Mouse (Mus musculus): ENCODE data around the gene Tmem159. TPM values are rescaled to one million over a fixed set of nuclear protein-coding genes. Genes with fewer than 3 reads are reported as not detected.

Tmem159 gene
- polyA plus RNA-seq, 2 experiments from 2014 or later, result 3.0 to 3.8 TPM

DNA sequence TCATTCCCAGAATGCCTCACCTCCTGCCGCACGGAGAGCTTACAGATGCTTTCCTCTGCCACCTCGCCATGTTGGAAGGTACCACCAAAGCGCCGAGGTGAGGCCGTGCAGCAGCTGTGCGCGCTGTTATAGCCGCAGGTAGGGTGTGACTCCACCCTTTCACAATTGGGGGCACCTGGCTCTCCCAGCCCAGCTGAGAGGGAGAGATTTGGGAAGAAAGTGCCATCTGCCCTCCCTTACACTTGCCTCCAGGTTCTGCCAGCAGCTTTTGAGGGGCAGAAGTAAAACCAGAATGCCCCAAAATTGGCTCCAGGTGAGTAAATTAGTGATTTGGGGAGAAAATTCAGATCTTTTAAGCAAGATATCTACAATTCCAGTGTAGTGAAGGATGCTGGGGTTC, 43.0 kb downstream of the Tmem159 start, which contains the start of gene Zp2:
Zp2 (minus strand) TSS at position 101 of the 400 bp plus-strand sequence.
- no peak for ATAC-seq

DNA sequence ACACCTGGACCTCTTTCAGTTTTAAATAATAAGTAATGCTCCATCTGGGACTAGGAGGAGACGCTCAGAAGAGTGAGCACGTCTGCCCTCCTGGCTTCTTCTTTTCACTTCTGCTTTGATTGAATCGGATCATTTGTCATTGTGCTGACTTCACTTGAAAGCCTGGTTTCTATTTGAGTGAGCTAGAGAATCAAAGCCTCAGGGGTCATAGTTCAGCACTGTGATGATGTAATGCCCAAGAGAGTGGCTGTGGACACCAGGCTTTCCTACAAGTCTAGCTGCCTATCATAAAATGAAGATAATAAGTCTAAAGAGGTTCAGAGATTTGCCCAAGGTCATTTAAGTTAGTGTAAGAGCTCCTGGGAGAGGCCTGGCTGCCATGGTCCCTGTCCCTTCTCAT, 48.1 kb downstream of the Tmem159 start:
- no peak for ATAC-seq

DNA sequence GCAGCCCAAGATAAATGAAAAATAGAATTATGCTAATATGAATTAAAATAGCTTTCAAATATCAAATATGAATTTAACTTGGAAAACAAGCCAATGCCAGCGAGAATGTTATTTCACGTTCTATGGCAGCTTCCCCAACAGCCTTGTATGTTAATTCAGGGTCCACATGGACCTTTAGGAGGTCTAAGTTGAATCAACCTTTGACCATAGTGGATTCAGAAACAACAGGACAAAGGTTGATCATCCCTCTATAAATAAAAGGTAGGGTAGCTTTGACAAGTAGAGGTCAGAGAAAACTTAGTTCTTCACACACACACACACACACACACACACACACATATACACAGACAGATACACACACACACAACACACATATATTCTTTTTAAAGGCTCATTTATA, 48.7 kb downstream of the Tmem159 start:
- ATAC-seq, result no peak

DNA sequence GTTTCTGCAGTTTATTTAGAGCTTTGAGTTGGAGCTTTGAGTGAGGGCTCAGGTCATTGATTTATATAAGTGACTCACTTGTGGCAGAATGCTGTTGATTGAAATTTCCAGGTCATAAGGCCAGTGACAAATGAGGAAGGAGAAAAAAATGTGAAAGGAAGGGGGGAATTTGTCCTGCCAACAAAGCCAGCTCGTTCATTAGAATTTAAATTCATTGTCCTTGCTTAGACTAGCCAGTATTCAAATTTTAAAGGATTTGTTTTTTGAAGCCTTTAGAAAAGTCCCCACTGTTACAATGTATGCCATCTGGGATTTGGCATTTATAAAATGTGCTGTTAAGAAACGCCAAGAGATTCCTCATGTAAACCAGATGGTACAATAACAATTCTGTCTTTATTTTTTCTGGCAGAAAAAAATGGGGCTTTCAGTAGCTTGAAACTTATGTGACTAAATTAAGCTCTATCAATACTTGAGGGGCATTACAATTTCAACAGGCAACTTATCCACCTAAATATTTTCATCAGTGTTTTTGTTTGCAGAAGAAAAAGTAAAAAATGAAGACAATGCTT, 54.8 kb downstream of the Tmem159 start:
- no peak for ATAC-seq

DNA sequence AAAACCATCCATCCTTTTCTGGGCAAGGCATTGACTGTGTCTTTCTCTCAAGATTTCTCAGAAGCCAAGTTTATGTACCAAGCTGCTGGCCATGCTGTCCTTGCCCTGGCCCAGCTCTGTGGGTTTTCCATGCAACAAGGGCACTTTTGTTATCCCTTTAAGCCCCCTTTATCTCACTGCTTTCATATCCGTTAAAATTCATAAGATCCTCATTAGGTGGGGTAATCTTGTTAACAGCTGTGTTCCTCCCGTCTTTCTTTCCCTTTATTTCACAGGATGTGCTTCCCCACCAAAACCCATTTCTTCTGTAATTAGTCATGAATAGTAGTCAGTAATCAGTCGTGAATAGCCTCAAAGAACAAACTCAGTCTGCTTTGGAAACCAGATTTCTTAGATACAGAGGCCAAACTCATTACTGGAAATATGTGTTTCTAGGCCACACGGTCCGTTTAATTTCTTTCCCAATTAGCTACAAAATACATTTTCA, 55.5 kb downstream of the Tmem159 start:
- no peak for ATAC-seq

DNA sequence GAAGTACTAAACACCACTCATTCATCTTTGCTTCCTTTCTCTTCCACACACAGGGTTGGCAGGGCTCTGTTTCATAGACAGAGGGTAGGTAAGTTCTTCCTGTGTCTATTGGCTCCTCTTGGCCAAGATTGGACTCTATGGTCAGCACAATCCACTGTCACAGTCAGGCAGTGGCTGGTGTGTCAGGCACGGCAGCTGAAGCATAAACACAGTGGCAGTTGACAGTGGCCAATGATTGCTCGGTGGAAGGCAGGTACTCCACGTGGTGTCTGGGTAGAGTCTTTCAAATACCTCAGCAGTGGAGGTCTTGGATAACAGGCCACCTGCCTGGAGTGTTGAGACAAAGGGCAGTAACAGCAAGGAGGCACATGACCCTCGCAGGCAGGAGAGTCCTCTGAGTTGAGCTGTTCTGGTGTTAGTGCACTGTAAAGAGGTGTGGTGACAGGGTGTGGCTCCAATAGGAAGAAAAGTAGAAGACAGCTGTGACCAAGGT, 56.0 kb downstream of the Tmem159 start:
- ATAC-seq, result no peak

DNA sequence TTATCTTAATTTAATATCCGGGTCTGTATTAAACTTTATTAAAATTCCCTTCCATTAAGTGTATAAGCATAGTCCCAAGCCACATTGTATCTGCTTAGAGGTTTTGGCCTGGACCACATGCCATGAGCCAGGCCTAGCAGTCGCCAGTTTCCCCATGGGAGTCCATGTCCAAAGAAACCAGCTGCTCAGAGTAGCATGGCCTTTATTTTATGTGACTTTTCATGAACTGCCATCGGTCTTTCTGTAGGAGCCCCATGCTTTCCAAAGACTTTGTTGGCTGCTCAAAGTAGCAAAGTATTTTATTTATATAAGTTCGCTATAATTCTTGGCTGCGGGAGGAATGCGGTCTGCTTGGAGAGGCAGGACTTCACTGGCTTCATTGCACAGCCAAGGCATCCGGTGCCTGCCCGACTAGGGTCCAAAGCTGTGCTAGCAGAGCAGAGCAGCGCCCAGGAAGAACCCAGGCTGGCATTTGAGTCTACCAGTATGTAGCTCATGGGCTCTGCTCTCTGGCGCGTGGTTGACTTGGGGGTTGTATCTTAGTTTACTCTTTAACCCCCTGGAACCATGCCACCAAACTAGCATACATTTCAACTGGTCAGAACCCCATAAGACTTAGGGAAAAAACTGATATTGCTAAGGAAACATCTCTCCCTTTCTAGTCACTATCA, 61.6 kb downstream of the Tmem159 start:
- no peak for ATAC-seq

Other genes with a start within 250 kb of the Tmem159 start
- gene Lyrm1, start 206.5 kb upstream of the Tmem159 start, polyA plus RNA-seq (2017; shearing (Covaris generic)), result 10 to 100 TPM; 20.3 to 22.3 TPM
- 1 to 10 TPM; 6.1 to 7.7 TPM for gene Dcun1d3, start 206.1 kb upstream of the Tmem159 start, polyA plus RNA-seq (2017; shearing (Covaris generic))
- under 1 TPM in 1 of 2 experiments, not detected in 1; 0.19 TPM for gene Dnah3, start 7.1 kb upstream of the Tmem159 start, polyA plus RNA-seq (2017; shearing (Covaris generic))
- gene Zp2, start 42.9 kb downstream of the Tmem159 start, polyA plus RNA-seq (2017; shearing (Covaris generic)), result not detected
- gene Anks4b, start 71.5 kb downstream of the Tmem159 start, polyA plus RNA-seq (2017; shearing (Covaris generic)), result not detected
- gene Crym, start 99.8 kb downstream of the Tmem159 start, polyA plus RNA-seq (2017; shearing (Covaris generic)), result not detected
- gene Abca14, start 101.6 kb downstream of the Tmem159 start, polyA plus RNA-seq (2017; shearing (Covaris generic)), result not detected
- gene Abca15, start 226.3 kb downstream of the Tmem159 start, polyA plus RNA-seq (2017; shearing (Covaris generic)), result not detected